Mouse (Mus musculus): ENCODE results near the gene Nfix.
A peak's percentile ranks its signal among the peaks of the same experiment; 100 is the strongest.

Nfix gene

DNA sequence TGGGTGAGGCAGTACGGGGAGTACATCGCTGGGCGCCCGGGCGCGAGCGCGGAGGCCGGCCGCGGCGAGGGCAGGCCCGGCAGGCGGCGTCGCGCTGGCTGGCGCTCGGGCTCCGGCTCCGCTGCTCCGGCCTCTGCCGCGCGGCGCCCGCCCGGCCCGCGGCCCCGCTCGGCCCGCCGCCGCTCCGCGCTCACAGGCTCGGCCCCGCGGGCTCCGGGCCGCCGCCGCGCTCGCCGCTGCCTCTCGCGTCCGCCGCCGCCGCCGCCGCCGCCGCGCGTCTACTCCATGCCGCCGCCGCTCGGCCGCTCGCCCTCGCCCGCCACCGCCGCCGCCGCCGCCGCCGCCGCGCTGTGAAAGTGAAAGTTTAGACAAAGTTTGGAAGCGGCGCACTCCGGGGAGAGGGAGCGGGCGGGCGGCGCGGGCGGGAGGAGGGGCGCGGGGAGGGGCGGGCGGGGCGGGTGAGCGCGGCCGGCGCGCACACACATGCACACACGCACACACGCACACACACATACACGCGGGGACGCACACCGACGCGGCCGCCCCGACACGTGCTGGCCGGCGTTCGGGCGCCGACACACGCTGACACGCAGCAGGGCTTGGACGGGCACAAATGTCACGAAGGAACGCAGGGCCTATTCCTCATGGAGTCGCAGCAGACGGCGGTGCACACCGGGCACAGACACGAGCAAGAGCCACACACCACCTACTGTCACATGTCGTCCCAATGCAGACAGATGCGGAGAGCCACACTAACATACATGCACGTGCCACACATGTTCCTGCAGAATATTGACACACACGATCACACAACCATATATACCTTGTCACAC lies at the start of gene Nfix:
Gene Nfix (minus strand): TSS at position 346 of the 833 bp plus-strand sequence.
- DNase-seq (ENCODE audit: low read depth, low spot score), result no peak

DNA sequence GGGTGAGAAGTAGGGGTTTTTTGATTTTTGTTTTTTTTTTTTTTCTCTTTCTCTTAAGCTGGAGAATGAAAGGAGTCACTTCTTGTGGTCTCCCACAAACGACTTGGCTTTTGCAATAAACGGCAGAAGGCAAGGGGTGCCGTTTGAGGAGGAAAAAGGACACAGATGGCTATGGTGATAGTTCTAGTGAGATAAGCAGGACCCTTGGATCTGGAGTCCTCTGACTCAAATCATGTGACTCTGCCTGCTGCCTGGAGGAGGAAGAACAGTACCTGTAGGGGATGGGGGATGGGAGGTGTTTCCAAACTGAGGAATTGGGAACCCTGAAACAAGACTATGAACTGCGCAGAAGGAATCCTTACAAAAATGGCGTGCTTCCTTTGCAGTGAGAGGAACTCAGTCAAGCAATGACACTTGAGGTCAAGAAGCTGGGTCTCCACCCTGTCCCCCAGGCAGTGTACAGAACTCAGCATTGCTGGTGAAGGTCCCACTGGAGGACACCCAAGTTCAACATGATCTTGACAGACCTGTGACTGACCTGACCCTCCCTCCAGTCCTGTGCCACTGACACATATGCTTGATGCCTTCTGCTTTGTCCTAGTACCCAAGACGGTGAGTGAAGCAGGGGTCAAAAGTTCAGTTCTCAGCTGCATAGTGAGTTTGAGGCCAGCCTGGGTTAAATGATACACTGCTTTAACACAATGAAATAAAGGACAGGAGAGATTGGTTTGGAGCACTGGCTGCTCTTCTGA lies 47.7 kb upstream of the Nfix start:
- DNase-seq (ENCODE audit: low read depth, low spot score), result no peak

DNA sequence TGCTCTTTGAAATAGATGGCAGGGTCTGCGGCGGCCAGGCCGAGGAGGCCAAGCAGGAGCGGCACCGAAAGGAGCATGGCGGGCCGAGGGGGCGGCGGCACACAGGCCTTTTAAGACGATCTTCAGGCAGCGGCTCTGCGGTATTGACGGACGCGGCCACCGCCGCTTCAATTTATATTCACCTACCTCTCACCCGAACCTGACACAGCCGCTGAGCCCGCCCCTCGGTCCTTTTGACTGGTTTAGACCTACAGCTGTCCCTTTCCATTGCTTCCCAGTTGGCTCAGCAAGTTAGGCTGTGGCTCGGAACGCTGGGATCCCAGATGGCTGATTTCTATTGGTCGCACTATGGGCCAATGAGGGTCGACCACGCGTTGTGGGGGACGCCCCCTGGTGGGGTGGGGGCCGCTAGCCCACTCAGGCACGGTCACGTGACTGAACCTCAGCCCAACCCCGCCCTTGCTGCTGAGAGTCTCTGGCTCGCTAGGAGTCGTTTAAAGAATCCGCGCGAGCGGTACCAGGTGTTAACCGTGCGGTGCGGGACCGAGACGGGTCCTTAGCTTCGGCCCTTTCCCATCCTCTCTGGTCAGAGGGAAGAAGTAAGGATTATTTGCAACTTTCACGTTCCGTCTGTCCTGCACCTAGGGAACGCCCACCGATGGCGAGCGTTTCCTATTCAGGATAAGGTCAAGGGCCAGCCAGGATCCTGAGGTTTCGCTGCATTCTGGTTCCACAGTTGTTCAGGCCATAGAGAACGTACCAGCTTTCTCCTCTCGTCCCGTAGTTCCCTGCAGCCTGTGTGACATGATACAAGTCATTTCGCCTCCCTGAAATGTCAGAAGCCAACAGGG lies 46.8 kb upstream of the Nfix start, which contains the start of gene Calr:
Gene Calr (minus strand): TSS at position 213 of the 851 bp plus-strand sequence.
- DNase-seq (ENCODE audit: low read depth, low spot score), result peak; percentile 100

DNA sequence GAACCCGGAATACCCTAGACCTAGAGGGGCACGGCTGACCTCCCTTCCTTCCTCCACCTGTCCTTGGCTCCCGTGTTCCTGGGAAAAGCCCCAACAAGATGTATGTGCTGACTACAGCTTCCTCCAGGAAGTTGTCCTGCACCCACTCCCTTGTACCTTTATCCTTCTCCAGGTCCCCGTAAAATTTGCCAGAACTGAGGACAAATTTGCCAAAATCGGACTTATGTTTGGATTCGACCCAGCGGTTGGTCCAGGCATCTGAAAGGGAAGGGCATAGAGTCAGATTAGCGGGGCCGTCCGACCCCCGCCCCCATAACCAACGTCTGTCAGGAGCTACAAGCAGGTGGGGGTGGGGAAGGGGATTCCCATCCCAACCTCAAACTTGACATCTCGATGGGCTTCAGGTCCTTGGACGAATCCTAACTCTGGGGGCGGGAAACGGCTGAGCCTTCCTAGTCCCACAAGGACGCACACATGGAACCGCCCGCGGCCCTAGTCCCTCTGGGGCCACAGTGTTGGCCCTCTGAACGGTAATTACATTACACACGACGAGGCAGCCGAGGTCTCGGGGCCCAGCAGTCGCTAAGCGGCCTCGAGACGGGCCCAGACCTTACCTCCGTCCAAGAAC lies 46.1 kb upstream of the Nfix start:
- DNase-seq (ENCODE audit: low read depth, low spot score), result no peak

- DNase-seq (ENCODE audit: low read depth, low spot score), result no peak
Measured at GRCm38 (mm10) chr8:84845355-84846093, 45.4 kb upstream of the Nfix start.

- DNase-seq (ENCODE audit: low read depth, low spot score), result no peak
Measured at GRCm38 (mm10) chr8:84844397-84845070, 44.4 kb upstream of the Nfix start.

DNA sequence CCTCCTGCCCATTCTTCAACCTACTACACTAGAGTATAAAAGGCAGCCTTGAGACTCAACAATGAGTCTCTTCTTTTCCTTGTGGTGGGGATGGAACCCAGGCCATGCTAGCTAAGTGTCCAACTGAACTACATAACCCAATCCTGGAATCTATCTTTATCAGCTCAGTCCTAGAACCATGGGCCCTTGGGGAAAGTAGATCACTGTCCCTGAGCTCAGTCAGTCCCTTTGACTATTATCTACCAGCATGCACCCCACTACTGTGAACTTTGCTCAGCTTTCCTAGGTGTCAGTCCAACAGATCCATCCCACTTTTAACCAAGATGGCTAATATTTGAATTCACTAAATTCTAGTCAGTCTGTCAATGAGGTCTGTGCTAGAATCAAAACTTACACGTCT lies 41.4 kb upstream of the Nfix start:
- no peak for DNase-seq (ENCODE audit: low read depth, low spot score)

- peak; percentile 87 for DNase-seq (ENCODE audit: low read depth, low spot score)
Measured at GRCm38 (mm10) chr8:84840248-84840999, 40.3 kb upstream of the Nfix start, which contains the start of gene Rad23a. Gene Rad23a (minus strand): TSS chr8:84840665.

DNA sequence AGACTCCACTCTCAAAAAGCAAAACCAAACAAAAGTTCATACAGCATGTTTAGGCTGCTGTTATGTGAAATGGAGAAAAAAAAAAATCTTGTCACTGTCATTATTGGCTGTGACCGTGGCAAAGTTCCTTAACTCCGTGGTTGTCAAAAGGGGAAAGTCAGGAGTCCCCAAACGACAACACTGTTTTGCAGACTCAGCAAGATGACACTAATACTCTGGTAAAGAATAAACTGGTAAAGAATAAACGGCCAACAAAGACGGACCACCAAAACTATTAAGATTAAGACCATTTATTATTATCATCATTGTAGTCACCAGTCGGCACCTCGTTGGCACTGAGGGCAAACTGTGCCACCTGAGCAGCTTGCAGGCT lies 39.7 kb upstream of the Nfix start:
- no peak for DNase-seq (ENCODE audit: low read depth, low spot score)

- DNase-seq (ENCODE audit: low read depth, low spot score), result no peak
Measured at GRCm38 (mm10) chr8:84839411-84839810, 39.3 kb upstream of the Nfix start.

GRCm38 (mm10) chr8:84838513-84838912 lies 38.4 kb upstream of the Nfix start:
- DNase-seq (ENCODE audit: low read depth, low spot score), result no peak

DNA sequence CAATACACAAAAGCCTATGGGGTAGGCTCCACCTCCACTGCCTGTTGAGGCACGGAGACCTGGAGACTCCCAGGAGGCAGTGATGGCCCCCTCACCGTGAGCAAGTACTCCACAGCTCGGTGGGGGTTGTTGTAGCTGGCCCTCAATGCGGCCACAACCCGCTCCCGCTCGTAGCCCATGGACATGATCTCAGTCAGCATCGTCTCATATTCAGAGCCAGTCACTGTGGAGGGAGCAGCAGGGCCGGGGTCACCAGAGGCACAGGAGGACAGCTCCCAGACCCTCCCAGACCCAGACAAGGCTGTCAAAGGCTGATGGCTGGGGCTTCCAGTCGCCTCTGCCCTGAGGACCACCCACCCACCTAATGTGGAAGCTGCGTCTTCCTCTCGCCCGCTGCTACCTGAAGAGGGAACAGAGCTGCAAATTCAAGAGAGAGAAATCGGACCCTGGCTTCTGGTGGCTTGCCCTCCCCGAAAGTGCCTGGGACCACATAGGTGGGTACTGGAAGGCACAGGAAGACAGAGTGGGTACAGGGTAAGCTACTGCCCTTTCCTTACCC lies 37.8 kb upstream of the Nfix start:
- DNase-seq (ENCODE audit: low read depth, low spot score), result no peak

DNA sequence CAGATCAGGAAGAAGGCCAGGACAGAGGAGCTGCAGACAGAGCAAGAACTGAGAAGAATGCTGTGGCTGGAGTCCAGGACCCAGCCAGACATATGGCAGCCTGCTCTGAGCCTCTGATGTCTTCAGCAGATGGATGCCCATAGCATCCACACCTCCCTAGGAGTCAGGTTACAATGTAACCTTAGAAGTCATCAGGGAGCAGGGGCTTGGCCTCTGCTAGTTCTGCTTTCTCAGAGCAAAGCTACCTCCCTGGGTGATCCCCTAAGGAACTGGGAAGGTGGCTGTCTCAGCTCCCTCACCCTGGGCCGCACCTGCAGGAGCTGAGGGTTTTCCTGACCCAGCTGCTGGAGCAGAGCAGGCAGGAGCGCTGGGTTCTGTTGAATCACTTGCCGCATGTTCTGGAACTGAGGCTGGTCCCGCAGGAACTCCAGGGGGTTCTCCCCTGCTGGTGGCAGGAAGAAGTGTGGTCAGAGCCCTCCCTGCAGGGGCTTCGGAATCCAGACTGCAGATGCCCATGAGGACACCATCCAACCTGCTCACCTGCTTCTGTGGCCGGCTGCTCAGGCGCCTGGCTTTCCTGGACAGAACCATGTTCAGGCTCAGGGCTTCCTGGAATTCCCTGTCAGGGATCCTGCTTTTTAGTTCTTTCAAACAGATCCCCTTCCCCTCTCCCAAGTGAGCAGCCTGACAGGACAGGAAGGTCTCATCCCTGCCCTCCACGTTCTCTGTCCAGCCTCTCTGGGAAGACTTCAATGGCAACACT lies 37.2 kb upstream of the Nfix start:
- no peak for DNase-seq (ENCODE audit: low read depth, low spot score)

DNA sequence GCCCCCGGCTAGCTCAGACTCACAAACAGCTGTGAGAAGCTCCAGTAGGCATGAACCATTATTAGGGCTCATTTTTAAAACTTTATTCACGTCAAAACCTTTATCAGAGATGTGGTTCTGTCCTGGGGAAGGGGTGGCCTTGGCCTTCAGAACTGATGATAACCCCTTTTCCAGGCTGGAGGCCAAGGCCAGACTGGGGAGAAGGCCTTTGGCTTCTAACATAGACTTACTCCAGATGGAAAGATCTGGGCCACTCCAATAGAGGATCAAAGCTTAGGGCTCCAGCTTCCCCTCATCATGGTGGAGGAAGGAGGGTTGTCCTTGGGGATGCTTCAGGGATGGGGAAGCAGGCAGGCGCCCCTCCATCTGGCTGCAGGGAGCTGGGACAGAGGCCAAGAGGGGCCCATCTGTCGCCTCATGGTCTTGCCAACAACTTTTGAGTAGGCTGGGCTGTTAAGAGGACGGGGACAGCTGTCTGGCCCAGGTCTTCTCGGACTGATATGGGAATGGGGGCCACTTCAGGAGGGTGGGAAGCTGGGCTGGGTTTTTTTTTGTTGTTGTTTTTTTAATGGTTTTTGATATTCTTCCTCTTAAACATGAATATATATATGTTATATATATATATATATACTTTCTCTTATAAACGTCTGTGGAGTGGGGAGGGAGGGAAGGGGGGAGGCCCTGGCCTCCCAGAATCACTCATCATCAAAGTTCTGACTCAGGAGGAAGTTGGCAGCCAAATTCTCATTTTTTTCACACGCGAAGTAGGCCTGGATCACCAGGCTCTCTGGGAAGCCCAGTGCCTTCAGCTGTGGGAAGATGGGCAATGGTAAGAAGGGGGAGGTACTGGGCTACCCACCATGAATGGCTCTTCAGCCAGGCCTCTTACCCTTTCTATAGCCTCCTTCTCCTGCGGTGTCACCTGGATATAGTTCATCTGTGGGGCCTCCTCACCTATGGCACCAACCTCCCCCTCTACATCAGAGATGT lies 35.0 kb upstream of the Nfix start:
- DNase-seq (ENCODE audit: low read depth, low spot score), result no peak

DNA sequence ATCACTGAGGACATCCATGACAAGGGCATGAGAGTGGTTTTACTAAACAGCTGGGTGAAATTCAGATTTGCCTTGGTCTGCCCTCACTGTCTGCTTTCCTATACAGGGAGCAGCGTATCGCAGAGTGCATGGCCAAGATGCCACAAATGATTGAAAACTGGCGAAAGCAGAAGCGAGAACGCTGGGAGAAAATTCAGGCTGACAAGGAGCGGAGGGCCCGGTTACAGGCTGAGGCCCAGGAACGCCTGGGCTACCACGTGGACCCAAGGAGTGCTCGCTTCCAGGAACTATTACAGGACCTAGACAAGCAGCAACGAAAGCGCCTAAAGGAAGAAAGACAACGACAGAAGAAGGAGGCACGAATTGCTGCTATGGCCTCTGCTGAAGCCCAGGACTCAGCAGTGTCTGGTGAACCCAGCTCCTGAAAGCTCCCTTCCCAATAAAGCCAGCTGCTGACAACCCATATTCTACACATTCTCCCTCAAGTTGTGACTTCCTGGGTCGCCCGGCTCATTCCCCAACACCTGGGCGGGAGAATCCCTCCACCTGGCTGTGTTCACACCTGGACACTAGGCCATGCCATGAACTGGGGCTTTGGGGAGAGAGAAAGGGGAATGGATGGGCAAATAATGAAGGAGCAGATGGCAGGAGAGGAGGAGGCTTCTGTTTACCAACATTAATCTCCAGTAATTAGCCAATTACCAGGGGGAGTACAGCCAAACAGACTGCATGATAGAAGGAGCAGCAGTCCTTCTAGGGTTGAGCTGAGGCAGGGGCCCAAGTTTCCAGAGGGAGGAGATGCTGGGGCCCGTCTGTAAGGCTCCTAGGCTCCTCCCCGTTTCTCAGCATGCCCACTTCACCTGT lies 34.1 kb upstream of the Nfix start:
- no peak for DNase-seq (ENCODE audit: low read depth, low spot score)

All from brain, embryonic 18.5 days (tissue).